Mouse (Mus musculus) gastrocnemius, postnatal 36 days (tissue): ENCODE measurements around the gene 1190002N15Rik. TPM values are rescaled to one million over a fixed set of nuclear protein-coding genes. Genes with fewer than 3 reads are reported as not detected.

Source experiments
- DNase-seq, 2 experiments: peaks; one replicate each; pipeline ENCODE4 v3.0.0; 2022
- intact Hi-C: fragments of 180-260 bp; cut with DNase I; formaldehyde crosslinking; loops from one replicate; pipeline ENCODE4 v1.15.1; 2025
- long read RNA-seq, 2 experiments: library from polyadenylated mRNA; stranded (forward); transcript quantifications; one replicate each; pipeline ENCODE4 v2.0.0; 2021
- total RNA-seq, 2 experiments: library from RNA; stranded (reverse); gene quantifications; 2 replicates each; pipeline ENCODE4 v1.2.3; 2021

The 1190002N15Rik gene
- total RNA-seq: 1 to 10 TPM; 4.1 to 4.7 TPM
- long read RNA-seq, experiment 1, partial matches to known transcripts: 0 of 1 reads
- long read RNA-seq, experiment 1, other reads (novel, unspliced or antisense): 0 of 1 reads
- long read RNA-seq, experiment 2, partial matches to known transcripts: 0 of 5 reads
- long read RNA-seq, experiment 2, other reads (novel, unspliced or antisense): 1 of 5 reads

- DNase-seq: peak; percentile 91 to 93
- intact Hi-C loops: loop anchor here (5.0 kb wide), 1 partner anchor 74 kb away; no protein-coding TSS in a partner anchor
Measured at GRCm38 (mm10) chr9:94537970-94538822, at the start of gene 1190002N15Rik. 1190002N15Rik (minus strand) TSS chr9:94538081.

GRCm38 (mm10) chr9:94582309-94582708 lies 44.4 kb upstream of the 1190002N15Rik start:
- intact Hi-C loops: no loop called here
- DNase-seq: no peak

GRCm38 (mm10) chr9:94581661-94582060 lies 43.8 kb upstream of the 1190002N15Rik start:
- intact Hi-C loops: no loop called here

GRCm38 (mm10) chr9:94580071-94580737 lies 42.3 kb upstream of the 1190002N15Rik start:
- DNase-seq: no peak
- intact Hi-C loops: no loop called here

More at GRCm38 (mm10) chr9:94581661-94582060, 43.8 kb upstream of the 1190002N15Rik start:
- no peak for DNase-seq

GRCm38 (mm10) chr9:94571802-94572201 lies 33.9 kb upstream of the 1190002N15Rik start:
- intact Hi-C loops: no loop called here
- no peak for DNase-seq

GRCm38 (mm10) chr9:94568386-94568785 lies 30.5 kb upstream of the 1190002N15Rik start:
- intact Hi-C loops: no loop called here
- no peak for DNase-seq

DNA sequence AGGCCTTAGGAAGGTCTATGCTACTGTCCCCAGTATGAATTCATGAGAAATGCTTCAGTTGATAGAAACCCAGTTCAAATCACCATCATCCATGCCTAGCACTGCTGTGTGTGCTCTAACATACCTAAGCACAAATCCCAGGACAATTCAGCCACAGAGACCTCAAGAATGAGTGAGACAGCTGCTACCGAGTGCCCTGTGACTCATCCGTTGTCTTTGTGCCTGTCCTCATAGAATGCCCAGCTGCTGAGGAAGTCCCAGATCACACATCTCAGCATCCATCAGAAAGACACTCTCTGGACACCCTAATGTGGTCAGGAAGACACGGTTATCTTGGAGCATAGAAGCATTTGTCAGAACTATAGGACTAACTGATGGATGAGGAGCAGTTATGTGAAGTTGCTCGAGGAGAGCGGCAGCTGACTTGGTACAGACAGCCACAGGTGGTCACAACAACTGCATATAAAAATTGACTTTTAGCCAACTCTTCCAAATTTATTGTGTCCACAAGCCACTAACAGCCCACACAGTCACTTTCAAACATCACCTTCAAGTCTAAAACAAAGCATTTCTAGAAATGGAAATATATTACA lies 29.9 kb upstream of the 1190002N15Rik start:
- no peak for DNase-seq
- intact Hi-C loops: no loop called here

DNA sequence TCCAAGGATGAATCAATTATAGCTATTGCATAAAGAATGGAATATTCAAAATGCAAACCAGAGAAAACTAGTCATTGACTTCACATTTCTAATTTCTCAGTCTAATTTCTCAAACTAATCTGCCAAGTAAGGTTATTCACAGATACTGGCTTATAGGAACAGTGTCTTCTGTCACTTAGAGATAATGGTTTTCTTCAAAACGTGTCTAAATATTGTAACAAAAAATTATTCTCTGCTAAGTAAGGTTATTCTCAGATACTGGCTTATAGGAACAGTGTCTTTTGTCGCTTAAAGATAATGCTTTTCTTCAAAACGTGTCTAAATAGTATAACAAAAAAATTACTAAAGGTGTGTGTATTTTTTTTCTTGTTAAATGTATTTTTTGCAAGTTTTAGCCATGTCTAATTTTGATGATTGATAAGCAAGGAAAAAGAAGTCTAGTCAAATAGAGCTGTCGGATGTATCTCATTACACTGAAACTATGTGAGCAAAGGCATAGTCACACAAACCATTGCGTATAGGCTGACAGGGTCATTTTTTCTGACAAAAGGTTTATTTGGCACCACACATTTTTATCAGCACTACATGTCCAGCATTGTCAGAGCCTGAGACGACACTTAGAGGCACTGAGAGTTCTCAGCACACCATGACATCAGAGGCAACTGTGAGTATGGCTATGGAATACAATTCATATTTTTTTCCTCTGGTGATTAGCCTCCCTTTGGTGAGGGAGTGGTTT lies 19.1 kb upstream of the 1190002N15Rik start:
- intact Hi-C loops: no loop called here
- DNase-seq: no peak

GRCm38 (mm10) chr9:94556249-94556648 lies 18.4 kb upstream of the 1190002N15Rik start:
- DNase-seq: no peak
- intact Hi-C loops: no loop called here

GRCm38 (mm10) chr9:94550493-94551095 lies 12.7 kb upstream of the 1190002N15Rik start:
- no peak for DNase-seq
- intact Hi-C loops: no loop called here

DNA sequence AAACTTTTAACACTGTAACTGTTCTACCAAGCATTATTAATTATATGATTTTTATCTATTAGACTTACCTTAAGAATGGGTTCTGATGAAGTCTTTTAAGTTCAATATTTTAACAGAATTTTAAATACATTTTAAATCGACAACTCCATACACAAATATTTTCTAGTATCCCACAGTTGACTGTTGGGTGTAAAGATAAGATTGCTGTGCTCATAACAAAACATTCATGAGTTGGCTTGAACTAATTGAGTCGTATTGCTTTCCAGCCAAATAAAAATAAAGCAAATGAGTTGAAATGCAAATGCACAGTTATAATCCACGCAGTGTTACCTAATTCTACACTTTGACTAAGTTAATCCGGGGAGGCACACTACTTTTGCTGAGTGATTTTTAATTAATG lies 6.0 kb upstream of the 1190002N15Rik start:
- DNase-seq: no peak

DNA sequence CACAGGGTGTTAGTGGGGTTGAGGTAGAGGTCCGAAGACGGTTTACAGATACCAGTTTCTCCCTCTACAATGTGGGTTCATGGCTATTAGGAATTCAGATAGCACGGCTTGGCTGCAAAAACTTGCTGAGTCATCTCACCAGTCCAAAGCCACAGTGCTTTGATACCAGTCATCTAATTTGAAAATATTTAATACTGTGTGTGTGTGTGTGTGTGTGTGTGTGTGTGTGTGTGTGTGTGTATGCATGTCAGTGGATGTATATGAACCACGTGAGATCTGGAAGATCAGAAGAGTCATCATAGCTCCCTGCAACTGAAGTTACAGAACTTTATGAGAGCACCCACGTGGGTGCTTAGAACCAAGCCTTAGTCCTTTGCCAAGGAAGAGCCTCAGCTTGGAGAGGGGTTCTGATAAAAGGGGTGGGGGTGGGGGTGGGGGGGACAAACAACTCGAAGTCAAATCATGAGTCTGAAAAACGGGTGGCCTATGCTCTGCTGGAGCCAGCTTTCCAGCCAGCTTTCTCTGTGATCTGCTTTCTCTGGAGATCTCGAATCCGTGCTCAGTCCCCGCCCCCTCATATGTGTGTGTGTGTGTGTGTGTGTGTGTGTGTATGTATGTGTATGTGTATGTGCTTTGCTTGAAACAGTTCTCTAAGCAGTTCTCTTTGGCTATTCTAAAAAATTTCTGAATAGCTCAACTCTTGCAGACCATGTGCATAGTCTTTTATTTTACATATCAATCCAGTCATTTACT lies 2.6 kb upstream of the 1190002N15Rik start:
- no peak for DNase-seq
- intact Hi-C loops: loop anchor here (5.0 kb wide), 1 partner anchor 328 kb away; no protein-coding TSS in a partner anchor

More for the DNA sequence above, 6.0 kb upstream of the 1190002N15Rik start:
- intact Hi-C loops: loop anchor here (5.0 kb wide), 1 partner anchor 332 kb away; no protein-coding TSS in a partner anchor

DNA sequence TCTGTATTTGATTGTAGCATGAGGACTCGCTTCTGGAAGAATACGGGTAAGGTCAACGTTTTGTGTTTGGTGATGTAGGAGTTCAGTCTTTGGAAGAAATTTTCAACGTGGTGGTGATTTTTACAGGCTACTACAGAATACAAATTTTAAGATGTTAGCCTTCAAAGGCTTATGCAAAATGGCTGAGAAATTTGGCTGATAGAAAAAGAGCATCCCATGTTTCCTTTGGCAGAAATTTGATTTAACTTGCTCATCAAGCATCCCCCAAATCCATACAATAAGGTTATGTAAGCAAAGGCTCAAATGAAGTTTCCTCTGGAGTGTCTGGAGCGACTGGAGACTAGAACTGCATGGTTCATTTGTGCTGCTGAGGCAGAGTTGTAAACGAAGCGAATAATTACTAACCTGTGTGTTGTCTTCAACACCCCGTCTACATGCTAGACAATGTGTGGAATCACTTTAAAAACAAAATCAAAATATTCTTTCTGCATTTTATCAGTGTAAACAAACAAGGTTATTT lies 1.5 kb upstream of the 1190002N15Rik start:
- DNase-seq: no peak
- intact Hi-C loops: loop anchor here (5.0 kb wide), 1 partner anchor 73 kb away; no protein-coding TSS in a partner anchor

DNA sequence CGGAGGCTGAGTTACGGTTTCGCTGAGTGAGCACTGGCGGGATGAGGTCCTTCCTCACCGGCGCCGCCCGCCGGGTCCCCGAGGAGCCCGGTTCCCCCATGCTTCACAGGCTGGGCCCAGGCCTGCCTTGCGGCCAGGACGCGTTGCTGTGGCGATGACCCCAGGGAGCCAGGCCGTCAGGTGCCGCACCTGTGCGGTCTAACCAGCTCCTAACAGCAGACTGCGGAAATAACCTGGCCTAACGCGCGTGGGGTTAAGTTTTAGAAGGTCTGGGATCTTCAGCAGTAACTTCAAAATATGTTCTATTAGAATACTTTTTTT lies 902 bp upstream of the 1190002N15Rik start:
- no peak for DNase-seq
- intact Hi-C loops: loop anchor here (5.0 kb wide), 1 partner anchor 74 kb away; no protein-coding TSS in a partner anchor

DNA sequence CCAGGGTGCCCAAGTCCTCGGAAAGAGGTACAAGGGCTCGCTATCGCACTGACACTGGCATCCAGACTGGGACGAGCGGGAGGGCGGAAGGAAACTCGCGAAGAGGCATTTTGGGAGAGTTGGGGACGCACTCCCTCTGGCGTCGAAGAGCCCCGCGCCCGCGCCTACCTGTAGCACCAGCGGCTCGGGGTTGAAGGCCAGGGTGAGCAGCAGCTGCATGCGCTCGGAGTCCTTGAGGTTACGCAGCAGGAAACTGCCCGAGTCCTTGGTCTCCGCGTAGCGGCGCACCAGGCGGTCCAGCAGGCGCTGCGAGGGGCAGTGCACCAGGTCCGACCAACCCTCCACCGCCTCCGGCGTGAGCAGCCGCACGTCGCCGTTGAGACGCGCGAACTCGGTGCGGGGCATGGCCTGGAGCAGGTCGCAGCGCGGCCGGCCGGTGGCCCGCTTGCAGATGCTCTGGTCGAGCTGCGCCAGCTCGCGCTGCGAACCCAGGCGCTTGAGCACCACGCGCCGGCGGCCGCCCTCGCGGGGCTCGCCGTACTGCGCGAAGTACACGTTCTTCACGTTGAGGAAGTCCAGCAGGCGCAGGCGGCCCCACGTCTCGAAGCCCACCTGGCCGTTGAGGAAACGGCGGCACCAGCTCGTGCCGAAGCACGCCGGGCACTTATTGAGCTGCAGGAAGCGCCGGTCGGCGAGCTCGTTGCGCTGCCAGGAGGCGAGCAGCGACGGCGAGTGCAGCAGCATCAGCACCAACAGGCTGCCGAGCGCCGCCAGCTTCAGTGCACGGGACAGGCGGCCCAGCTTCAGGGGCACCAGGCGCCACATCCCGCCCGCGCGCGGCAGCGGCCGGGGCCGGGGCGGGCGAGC lies 597 bp downstream of the 1190002N15Rik start:
- peak; percentile 45 to 74 for DNase-seq
- intact Hi-C loops: loop anchor here (5.0 kb wide), 1 partner anchor 75 kb away; no protein-coding TSS in a partner anchor

DNA sequence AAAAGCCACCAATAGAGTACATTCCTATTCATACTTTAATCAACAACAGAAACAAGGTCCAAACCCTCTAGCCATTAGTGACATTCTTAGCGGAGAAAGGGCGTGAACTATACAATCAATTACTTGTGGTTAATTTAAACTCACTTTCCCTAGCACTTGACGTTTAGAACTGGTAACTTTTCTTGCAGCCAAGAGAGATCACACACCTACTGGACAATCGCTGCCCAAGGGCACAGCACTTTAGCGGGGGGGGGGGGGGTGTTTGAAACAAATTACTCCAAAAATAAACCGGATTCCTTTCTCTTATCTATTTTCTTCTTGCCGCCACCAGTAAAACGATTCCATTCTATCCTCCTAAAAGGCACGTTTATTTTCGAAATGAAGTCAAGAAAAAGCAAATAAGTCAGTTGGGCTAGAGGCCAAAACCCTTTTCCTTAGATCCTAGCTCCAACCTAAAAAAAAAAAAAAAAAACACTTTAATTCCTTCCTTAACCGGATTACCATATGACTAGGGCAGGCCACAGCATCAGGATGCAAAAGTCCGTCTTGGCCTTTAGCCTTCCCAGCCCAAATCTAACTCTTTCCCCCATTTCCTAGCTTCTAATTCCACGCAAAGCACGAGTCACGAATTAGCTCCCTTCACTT lies 1.5 kb downstream of the 1190002N15Rik start:
- DNase-seq: no peak
- intact Hi-C loops: loop anchor here (5.0 kb wide), 1 partner anchor 76 kb away; no protein-coding TSS in a partner anchor

DNA sequence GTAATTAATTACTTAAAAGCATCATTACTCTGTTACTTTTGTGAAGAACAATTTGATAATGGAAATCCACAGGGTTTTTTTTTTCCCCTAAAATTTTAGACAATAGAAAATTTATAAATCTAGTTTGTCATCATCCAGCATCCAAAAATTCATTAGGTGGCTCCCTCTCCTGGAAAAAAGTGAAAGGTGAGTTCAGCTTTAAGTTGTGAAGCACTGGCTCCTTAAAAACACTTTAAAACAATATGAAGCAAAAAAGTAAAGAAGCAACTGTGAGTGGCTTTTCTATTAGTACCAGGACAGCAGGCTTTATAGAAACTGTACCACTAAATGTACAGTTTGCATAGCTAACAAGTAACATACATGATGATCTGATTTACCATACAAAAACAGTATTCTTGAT lies 3.1 kb downstream of the 1190002N15Rik start:
- DNase-seq: no peak
- intact Hi-C loops: loop anchor here (2.0 to 5.0 kb wide), 2 partner anchors 14 to 78 kb away; no protein-coding TSS in a partner anchor
